Mouse (Mus musculus) lung, postnatal 10 days (tissue): ENCODE measurements around the gene Camta1.
A peak's percentile ranks its signal among the peaks of the same experiment; 100 is the strongest.

Source experiments
- DNase-seq: peaks from one replicate; pipeline ENCODE4 v3.0.0; 2021

Gene Camta1

DNA sequence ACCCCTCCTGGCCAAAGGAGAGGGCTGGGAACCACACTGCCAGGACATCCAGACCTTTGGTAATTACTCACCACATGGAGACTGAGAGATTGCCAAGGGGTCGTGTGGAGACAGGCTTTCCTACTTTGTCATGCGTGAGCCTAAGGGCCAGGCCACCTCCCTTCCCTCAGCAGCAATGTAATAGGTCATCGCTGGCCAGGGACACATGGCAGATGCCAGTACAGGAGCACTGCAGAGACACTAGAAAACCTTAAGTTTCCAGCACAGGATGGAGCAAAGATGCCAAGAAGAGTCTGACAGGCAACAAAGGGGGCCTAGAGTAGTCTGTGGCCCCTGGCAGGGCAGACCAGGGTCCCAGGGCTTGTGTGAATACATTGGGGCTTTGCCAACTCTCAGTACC, 283.7 kb downstream of the Camta1 start:
- no peak for DNase-seq

- DNase-seq, result no peak
Observed at GRCm38 (mm10) chr4:151576291-151577108, 285.2 kb downstream of the Camta1 start.

DNA sequence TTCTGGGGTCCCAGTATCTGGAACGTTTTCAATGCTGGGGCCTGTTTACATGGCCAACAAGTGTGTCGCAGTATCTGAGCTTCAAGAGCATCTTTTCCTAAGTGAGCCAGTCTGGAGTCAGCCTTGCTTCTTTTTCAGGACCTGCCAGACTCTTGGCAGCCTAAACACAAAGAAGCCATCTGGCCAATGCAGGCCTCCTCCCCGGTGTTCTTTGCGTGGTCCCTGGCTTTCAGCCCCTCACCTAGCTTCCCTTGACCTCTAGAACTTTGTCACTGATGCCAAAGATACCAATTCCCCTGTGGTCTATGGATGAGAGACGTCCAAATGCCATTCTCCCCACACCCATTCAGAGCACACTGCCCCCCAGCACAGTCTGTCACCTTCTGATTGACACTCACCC, 289.0 kb downstream of the Camta1 start:
- no peak for DNase-seq

GRCm38 (mm10) chr4:151569586-151569985, 292.1 kb downstream of the Camta1 start:
- DNase-seq, result no peak

DNA sequence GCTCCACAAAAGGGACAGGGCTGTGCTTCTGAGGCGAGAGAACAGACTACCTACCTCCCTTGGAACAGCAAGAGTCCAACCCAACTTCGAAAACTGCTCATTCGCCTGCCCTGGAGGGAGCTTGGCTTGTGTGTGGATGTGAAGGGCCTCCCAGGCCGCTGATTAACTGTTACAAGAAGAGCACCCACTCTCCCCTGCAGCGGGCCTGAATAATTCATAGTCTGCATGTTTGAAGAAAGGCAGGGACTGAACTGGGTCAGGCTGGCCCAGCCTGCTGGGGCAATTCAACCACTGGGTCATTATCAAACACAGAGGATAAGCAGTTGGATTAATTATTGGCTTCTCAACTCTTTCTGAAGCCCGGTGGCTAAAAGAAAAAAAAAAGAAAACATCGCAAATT, 292.8 kb downstream of the Camta1 start:
- DNase-seq, result no peak

- no peak for DNase-seq
Observed at GRCm38 (mm10) chr4:151567105-151567504, 294.6 kb downstream of the Camta1 start.

GRCm38 (mm10) chr4:151555505-151555904, 306.2 kb downstream of the Camta1 start:
- DNase-seq, result peak; percentile 53

DNA sequence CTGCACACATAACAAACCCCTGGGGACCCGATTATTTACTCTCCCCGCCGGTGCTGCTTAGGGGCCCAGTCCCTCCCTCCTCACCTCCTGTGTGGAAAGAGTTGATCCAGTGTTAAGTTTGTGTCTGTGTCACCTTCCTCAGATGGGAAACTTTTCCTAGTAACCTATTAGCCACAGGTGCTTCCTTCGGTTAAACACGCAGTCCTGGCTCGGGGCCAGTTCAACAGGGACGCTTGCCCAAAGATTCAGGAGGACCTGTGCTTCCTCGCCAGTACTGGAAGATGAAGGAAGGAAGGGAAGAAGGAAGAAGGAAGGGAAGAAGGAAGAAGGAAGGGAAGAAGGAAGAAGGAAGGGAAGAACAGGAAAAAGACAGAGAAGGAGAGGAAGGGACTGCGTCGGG, 312.2 kb downstream of the Camta1 start:
- DNase-seq, result no peak

- DNase-seq, result no peak
Observed at GRCm38 (mm10) chr4:151545452-151545851, 316.2 kb downstream of the Camta1 start.

DNA sequence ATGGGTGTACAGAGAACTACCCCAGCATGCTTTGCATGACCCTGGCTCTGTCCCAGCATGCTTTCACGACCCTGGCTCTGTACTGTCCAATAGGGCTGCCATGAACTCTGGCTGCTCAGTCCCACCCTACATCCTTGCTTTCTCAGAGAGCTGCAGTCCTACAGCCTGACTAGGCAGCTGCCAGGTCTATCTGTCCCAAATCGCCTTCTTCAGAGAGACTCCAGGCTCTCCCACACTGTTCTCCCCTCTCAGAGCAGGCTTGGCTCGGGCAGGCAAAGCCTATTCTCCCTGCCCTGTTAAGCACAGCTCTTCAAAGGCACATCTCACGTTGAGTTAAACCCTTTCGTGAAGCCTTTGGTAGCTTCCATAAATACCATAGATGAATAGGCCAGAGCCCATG, 317.5 kb downstream of the Camta1 start:
- DNase-seq, result no peak

DNA sequence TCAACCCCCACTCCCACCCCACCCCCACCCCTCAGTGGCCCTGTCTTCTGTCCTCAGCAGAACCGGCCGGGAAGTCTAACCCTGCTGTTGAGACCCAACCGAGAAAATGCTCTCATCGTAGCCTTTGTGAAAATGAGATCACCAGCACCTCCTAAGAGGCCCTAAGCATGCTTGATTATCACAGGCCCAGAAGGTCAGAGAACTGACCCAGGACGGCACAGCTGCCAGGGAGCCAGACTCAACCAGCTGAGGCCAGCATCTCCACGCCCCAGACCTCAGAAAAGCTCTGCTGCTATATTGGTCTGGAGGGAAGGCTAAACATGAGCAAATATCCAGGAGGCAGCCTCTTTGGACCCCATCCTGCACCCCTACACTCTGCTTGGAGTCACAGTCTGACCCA, 321.1 kb downstream of the Camta1 start:
- DNase-seq, result no peak

- no peak for DNase-seq
Observed at GRCm38 (mm10) chr4:151539881-151540280, 321.8 kb downstream of the Camta1 start.

DNA sequence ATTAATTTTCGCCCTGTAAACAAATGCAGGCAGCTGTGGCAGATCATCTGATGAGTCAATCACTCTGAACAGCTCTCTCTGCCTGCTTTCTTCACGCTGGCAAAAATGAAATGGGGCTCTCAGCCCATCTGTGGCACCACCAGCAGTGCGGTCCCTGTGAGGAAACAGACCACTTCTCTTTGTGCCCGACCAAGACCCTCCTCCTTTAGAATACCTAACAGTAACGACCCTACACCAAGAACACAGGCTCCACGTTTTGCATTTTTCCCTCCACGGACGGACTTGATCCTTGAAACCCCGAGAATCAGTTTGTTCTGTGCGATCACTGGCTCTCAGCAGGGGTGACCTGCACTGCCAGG, 322.5 kb downstream of the Camta1 start:
- no peak for DNase-seq

DNA sequence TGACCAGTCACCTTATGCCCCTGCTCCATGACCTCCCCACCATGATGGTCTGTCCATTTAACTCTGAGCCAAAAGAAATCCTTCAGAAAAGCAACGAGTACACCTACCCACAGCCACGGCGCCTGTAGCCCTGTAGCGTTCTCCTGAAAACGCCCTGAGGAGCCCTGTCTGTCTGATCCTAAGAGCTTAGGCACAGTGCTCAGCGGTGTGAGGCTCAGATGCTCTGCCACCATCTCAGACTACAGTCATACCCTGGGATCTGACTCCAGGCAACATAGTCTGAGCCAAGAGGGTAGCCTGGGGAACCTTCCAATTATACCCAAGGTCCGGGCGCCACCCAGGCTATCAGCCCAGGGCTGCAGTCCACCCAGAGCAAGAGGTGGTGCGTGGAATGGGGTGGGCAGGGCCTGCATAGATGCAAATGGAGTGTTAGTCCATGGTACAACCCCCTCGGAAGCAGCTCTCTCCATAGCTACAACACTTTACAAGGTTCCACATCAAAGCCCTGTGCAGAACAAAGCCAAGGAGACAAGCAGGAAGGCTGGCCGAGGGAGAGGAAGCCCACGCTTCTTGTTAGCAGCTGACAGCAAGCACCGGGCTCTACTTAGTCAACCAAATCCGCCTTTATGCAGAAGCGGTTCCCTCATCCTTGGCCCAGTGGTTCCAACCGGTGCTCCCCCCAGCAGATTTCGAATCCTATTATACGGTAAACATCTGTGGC, 323.1 kb downstream of the Camta1 start:
- DNase-seq, result no peak

- DNase-seq, result no peak
Observed at GRCm38 (mm10) chr4:151535916-151536450, 325.7 kb downstream of the Camta1 start.

DNA sequence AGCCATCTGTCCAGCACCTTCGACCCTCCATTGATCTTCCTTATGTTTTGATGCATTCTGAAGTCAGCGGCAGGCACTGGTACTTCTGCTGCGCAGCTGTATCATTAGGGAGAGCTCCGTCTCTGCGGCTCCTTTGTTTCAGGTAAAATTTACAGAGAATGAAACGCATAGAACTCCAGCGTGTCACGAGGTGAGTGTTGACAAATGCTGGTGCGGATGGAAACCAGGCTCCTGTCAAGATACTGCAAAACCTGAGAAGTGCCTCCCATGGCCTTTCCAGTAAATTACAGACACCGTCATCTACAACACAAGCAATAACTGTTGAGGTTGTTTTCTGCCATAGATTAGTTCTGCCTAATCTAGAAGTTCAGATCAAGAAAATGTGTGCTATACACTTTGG, 328.2 kb downstream of the Camta1 start:
- no peak for DNase-seq

DNA sequence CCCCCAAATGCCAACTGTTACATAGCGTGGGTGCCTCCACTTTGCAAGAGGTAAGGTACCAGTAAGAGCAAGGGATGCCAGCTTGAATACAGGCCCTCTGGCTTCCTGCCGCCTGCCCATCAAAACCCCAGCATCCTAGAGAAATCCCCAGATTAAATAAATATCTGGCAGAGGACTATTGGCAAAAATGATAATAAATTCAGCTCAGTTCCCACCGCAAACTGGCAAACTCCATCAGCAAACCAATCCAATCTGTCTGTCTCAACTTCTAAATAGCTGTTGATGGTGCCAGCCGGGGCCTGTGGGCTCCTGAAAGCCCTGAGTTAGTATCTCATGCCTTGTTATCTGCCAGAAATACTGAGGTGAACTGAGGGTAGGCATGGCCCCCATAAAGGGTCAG, 333.2 kb downstream of the Camta1 start:
- no peak for DNase-seq

GRCm38 (mm10) chr4:151527763-151528162, 333.9 kb downstream of the Camta1 start:
- no peak for DNase-seq

DNA sequence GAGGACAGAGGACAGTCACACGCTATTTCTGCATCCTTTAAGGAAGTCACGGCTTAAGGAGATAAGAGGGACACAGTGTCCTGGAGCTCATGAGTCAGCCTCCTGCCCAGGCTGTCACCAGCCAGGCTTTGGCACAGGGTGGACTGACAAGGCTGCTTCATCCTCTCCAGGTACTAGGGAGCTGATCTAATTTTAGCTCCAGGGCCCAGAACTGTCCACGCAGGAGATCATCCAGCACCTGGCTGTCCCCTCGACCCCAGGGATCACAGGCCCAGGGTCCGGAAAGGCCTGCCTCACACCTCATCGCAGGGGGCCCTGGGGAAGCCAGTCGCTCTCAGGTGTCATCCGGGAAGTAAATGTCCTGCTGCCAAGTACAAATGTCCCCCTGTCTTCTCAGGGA, 341.6 kb downstream of the Camta1 start:
- no peak for DNase-seq

- DNase-seq, result no peak
Observed at GRCm38 (mm10) chr4:151519011-151519410, 342.7 kb downstream of the Camta1 start.

- DNase-seq, result peak; percentile 44
Observed at GRCm38 (mm10) chr4:151516998-151517799, 344.5 kb downstream of the Camta1 start.

- no peak for DNase-seq
Observed at GRCm38 (mm10) chr4:151515316-151515715, 346.4 kb downstream of the Camta1 start.

DNA sequence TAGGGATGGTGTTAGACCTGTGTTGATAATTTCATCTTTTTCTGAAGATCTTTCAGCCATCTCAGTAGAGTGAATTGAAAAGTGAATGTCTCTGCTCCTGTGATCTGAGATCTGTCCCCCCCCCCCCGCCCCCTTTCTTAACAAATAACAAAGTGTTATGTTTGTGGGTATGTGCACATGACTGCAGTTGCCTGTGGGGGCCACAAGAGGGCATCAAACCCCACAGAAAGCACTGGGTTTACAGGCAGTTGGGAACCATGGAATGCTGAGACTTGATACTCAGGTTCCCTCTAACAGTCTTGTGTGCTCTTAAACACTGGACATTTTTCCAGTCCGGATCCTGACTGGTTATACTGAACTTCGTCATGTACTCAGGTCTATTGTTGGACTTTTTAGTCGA, 350.6 kb downstream of the Camta1 start:
- DNase-seq, result no peak
